Mouse (Mus musculus) neural tube, embryonic 10.5 days (tissue): ENCODE results near the gene Pip5kl1.

Experiments used
- DNase-seq: peaks from one replicate; pipeline ENCODE4 v3.0.0-alpha.2; 2017; ENCODE audit warnings: low spot score; ENCODE audit errors: extremely low spot score

Gene Pip5kl1

DNA sequence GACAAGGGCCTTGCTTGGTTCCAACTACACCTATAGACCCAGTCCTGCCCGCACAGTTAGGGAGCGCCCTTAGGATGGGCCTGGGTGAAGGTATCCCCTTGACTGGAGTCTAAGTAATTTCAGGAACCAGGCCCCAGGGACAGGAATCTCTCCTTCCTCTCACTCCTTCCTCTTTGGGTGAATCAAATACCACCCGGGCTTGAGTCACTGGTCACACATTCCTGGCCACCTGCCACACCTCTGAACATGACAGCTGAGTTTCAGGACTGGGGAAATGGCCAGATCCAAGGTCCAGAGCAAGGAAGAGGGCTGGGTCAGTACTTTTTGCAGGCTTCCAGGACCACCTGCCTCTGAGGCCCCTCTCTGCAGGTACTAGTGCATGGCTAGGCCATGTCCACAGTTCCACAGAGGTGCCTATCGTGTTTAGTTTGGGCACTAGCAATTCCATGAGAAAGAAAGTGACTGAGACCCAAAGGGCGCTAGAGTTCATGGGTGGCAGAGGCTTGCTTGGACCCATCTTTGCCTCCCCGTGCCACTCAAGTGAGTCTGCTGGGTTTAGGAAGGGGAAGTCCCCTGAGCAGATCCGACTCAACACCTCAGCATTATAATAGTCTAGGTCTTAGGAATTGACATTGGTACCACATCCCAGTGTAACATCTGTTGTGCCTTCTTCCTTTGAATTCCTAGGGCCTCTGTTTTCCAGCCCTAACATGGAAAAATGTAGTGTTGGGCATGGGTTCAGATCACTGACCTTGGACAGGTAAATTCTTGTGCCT is 26.4 kb upstream of the Pip5kl1 start:
- DNase-seq = no peak

DNA sequence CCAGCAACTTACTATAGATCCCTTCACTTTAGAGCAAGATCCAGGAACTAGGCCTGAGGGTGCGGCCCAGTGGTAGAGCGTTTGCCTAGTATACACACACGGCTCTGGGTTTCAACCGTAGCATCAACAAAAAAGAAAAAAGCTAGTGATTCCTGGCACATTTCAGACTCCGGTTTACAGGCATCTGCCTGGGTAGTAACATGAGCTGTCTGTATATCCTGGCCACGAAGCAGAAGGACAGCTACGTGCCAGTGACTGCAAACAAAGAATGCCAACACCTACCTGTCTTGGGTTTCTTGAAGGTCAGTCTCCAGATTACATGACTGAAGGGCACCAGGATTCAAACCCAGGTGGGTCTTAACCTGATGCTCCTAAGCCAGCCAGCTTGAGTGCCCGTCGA is 25.4 kb upstream of the Pip5kl1 start:
- no peak for DNase-seq

DNA sequence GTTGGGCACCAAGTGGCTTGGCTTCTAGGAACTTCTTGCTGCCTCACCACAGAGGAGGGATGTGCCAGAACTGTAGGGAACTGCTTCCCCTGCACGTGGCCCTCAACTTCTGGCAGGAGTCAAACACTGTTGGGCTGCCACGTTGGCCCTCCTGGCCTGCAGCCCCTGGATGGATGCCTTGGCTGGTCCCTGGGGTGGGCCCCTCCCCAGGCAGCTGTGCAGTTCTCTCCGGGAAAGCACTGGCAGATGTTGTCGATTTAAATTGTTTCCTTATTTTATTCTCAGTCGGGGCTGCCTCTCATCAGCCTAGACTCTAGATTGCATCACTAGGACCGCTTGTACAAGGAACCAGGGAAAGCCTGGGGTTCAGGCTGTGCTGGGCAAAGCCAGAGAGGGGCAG is 24.8 kb upstream of the Pip5kl1 start:
- DNase-seq = no peak

DNA sequence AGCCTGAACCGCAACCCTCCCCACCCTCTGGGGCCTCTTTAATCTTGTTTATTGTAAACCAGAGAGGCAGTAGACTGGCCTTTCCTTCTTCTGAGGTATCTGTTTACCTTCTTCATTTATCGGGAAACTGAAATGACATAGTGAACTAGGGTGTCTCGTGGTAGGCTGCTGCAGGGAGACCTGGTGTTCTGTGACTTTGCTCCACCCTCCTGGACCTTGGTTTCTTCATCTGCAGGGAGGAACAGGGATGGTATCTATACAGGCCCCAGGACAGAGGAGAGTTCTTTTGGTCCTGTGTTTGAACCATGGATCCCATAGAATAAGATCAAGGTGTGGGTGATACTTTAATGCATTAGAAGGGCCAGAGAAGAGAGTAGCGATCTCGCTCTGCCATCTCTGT is 23.4 kb upstream of the Pip5kl1 start:
- DNase-seq = no peak

DNA sequence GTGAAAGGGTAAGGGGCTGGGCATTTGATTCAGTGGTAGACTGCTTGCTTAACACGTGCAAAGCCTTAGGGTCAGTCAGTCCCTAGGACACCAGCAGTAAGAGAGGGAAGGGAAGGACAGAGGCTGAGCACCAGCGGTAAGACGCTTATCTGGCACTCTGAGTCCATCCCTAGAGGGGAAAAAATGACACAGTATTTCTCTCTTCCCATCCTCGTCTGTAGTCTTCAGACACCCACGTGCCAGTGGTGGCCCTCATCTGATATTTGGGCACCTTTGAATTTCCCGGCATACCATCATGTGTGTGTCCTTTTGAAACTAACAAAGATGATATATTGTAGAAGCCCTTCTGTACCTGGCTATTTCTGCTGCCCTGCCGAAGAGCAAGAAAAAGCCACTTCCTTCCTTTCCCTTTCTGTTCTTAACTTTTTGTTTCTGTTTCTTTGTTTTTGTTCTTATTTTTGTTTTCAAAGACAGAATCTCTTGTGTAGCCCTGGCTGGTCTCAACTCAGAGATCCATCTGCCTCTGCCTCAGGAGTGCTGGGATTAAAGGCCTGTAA is 20.9 kb upstream of the Pip5kl1 start:
- no peak for DNase-seq

DNA sequence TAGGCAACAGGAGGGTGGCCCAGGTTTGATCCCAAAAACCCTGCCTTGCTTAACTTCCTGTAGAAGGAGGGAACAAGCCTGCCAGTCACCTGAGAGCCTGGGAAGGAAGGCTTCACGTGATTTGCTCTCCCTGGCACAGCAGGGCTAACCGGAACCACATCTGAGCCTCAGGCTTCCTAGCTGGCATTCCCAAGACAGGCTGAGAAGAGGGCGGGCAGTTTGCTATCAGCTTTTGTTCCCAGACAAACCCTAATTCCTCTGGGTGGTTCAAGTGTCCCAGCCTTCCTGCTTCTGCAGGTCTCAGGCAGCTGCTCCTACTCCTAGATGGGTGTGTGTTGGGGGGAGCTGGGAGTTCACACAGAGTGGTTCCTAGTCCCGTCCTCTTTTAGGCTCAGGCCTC is 19.1 kb upstream of the Pip5kl1 start:
- DNase-seq = no peak

DNA sequence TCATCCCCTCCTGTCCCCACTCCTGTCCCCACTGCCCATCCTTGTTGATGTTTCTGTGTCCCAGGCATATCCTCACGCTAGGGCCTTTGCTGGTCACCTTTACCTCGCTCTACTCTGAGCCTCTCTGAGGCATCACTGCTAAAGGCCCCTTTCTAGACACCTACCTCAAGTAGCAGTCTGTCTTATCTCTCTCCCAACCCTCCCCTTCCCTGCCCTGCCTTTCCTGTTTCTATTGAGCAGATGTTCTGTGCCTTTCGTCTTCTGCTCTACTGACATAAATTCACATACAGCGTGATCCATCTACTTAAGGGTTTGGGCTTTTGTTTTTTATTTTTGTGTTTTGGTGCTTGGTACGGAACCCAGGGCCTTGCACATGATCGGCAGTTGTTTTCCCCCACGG is 18.6 kb upstream of the Pip5kl1 start:
- DNase-seq = no peak

DNA sequence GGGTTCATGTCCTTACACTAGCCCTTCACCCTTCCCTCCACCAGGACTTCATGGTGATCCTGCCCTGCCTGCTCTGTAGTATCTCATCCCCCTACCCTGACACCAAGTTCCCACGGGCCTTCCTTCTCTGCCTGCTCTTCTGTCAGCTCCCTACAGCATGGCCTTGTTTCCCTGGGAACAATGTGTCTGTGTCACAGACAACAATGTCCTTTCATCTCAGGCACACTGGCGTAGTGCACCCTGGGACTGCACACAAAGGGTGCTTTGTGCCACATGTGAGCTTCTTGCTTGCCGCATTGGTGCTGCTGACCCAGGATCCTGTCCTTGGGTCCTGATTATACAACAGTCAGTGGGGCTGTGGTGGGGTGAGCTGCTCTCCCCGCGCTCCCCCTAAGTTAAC is 15.0 kb upstream of the Pip5kl1 start:
- peak; percentile 62 for DNase-seq

DNA sequence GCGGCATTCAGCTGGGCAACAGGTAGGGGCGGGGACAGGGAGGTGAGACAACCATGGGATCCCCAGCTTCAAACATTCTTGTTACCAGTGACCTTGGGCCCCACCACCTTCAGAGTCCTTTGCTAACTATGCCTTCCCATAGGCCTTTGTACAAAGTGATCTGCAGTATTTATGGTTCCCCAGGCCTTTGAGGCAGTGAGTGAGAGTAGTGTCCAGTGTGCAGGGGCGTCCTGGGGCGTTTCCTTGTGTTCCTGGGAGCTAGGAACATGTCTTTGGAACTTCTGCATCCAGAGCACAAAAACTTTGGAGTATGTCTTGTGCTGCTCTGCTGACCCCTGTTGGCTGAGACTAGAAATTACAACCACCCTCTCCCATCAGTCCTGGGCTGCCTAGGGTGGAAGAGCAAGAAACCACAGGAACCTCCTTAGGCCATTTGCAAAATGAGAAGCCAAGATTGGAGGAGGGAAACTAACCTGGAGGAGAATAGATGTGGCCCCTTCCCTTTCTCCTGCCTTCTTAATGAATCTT is 8.0 kb upstream of the Pip5kl1 start:
- peak; percentile 61 for DNase-seq

DNA sequence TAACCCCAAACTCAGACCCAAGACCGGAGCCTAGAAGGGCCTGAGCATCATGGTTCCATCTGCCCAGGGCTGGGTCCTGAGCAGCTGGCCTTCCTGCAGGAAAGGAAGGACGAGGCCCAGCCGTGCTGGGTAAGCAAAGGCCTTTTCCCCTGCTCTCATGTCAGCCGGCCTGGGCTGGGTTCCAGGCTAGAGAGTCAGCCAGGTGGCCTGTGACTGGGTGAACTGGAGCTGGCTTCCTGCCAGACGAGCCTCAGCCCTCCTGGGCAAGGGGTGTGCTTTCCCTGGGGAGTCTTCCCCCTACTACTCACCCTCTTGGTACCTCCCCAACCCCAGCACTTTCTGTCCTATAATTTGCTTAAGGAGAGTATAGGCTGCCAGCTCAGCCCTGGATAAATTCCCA is 6.4 kb upstream of the Pip5kl1 start:
- DNase-seq = no peak

DNA sequence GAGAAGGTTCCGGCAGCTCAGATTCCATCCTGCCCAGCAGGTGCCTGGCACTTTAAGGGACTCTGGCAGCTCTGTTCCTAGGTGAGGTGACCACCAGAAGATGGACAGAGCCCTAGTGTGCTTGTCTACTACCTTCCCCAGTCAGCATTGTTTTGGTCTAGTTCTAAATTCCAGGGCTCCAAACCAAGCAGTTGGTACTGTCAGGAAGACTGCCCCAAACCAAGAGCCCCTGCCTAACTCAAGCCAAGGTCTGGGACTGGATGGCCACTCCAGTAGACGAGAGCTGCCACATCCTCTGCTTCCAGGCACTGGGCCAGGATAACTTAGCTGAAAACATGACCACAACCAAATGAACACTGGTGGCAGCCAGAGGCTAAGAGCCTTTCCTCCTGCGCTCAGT is 5.7 kb upstream of the Pip5kl1 start:
- DNase-seq = no peak

DNA sequence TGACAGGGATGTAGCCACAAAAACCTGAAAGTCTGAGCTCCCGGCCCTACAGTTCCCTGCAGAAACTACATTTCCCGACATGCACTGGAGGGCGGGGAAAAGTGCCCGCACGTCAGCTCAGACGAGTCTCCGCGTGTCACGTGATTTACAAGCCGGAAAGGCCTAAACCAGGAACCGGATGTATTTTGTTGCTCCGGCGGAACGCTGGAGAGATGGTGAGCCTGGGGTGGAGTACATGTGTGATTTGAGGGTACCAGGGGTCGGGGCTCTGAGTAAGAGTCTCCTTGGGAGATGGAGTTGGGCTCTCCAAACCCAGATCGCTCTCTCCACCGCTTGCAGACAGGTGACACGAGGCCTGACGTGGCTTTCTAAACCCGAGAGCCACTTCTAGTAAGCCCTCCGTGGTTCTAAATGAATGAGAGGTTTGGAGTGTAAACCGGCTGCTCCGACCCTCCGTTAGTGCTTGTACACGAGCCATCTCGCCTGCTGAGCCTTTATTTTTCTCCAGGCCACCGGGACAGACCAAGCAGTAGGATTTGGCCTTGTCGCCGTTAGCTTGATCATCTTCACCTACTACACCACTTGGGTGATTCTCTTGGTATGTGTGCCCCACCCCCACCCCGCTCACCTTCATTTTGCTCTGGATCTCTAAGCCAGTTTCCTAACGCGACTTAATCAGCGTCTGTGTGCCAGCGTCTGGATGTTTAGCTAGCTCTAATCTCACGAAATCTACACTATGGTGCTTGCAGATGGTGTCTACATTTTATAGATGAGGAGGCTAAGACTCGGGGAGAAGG is 3.7 kb upstream of the Pip5kl1 start, which contains the start of gene Dpm2:
Gene Dpm2 (plus strand): TSS at position 161 of the 797 bp plus-strand sequence.
- peak; percentile 87 for DNase-seq

DNA sequence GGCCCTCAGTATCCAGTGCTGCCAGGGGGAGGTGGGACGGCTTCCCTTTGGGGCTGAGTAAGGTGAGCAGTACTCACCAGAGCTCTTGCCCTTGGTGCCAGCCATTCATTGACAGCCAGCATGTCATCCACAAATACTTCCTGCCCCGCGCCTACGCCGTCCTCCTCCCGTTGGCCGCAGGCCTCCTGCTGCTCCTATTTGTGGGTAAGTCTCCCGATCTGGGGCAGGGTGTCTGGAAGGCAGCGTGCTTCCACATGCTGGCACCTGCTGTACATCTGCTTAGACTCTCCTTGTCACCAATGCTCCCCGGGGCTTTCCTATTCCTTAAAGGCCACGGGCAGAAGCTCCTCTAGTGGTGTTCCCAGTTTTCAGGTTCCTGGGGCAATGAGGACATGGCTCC is 2.4 kb upstream of the Pip5kl1 start:
- DNase-seq = no peak

DNA sequence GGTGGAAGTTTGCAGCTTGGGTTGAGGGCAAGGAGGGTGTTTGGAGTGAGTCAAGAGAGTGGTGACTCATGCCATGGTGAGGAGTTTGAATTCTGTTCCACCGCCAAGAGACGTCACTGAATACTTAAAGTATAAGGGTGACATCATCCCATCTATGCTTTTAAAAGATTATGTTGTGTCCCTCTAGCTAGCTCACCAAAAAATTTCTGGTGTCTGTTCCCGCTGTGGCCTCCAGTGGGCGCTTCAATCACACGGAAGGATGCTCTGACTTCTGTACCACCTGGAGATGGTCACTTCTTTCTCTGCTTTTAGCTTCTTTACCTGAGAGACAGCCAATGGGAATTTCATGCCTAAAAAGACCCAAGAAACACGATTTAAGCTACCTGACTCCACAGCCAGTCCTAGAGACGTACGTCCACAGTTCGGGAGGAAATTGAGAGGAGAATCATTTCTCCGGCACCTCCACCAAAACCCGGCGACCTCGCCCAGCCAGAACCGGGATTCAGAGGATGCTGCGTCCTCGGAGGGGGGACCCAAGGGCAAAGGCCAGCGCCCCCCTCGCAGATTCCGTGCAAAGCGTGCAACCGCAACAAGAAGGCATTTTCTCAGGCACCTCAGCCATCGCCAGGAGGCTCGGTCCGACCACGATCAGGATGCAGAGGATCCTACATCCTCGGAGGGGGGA is 446 bp downstream of the Pip5kl1 start:
- peak; percentile 65 for DNase-seq

DNA sequence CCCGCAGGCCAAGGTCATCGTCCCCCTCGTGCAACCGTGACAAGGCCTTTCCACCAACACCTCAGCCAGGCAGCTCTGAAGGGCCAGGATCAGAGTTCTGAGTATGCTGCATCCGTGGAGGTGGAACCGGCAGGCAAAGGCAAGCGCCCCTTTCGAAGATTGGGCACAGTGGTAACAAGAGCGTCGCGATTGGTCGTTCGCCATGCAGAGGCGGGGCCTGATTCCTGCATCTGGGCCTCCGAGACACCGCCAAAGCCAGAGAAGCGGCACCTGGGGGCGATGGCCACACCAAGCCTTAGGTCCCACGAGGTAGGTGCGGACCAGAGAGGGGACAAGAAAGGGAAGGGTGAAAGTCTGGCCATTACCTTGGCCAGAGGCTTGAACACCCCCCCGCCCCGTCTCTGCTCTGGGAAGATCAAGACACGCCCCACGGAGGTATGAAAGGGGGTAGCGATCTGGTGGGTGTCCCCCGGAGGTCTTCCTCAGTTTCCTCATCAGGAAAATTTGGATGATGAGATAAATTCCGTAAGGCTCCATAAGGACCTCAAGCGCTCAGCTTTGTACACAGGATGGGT is 1.1 kb downstream of the Pip5kl1 start, which contains the start of gene 9430097D07Rik:
Gene 9430097D07Rik (minus strand): TSS at position 99 of the 575 bp plus-strand sequence.
- DNase-seq = peak; percentile 63

DNA sequence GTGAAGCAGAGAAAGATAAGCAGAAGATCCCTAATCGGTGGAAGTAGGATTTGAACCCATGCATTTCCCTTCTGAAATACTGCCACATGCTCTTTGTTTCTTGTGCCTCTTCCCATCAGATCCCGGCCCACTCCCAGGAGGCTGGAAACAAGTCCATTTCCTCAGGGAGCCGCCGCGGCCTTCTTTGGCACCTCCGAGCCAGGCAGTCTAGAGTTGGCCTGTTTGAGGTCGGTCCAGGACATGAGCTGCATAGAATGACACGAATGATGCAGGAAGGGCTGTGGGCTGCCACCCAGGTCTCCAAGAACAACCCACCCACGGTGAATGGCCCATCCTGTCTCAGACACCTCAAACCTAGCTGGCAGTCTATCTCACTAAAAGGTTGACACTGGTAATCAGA is 1.9 kb downstream of the Pip5kl1 start:
- no peak for DNase-seq

DNA sequence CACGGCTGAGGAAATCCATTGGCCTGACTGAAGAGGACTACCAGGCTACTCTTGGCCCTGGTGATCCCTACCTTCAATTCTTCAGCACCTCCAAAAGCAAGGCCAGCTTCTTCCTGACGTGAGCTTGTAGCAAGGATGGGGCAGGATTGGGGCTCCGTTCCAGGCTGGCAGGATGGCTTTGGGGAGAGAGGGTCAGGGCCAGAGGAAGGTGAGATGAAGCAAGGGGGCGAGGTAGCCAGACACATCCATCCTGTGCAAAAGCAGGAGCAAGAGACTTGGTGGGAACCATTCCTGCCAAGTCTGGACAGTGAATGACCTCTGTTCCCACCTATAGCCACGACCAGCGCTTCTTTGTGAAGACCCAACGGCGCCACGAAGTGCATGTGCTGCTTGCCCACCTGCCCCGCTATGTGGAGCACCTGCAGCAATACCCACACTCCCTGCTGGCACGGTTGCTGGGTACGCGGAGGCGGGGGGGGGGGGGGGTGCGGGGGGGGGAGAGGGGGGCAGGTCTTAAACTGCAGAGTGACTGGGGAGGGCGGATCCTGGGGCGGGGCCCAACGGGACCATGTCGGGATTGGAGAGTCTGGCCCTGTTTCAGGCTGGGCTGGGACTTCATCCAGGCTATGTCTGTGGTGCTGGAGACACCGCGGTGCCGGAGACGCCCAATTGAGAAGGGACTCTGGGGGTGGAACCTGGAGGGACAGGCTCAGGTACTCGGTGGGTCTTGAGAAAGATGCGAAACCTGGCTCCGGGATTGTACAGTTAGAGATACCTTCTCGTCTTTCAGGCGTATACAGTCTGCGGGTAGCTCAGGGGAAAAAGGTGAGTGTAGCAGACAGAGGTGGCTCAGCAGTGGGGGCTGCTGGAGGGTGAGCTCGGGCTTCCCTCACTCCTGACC is 3.8 kb downstream of the Pip5kl1 start:
- no peak for DNase-seq

DNA sequence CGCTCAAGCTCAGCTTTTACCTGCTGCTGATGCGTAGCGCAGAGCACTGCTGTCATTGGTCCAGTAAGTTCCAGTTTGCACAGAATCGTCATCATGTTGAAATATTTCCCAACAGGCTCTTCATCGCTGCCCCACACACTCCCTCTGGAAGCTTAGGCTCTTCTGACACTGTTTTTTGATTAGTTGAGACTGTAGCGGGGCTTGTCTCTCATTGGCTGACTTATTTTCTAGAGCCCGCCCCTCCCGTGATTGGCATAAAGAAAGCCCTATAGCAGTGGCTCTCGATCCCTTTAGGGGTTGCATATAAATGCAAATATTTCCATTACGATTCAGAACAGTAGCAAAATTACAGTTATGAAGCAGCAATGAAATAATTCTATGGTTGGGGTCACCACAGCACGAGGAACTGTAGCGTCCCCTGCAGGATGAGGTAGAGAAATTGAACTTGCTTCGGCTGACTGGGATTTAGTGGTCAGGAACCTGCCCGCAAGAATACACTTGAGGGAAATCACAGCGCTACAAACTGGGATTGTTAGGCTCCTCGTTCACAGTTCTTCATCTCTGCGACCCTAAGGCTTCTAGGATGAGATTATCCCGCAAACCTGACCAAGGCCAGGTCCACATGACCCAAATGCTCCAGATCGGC is 7.0 kb downstream of the Pip5kl1 start:
- peak; percentile 44 for DNase-seq
